Mouse (Mus musculus) hindbrain, embryonic 13.5 days (tissue): ENCODE measurements around the gene Psma6. TPM values are rescaled to one million over a fixed set of nuclear protein-coding genes. Genes with fewer than 3 reads are reported as not detected.
"Not testable (repeated sequence)": the region's sequence is repeated elsewhere in the genome, so short reads cannot be mapped to it uniquely, and the experiment has no call there.

Source experiments
- ATAC-seq: fragments of 200-750 bp; cut with Nextera tagmentation; 2 replicates; pipeline ENCODE4 v1.8.0; 2017; ENCODE audit warnings: moderate TSS enrichment; ENCODE audit not compliant: low FRiP score
- H3K27ac ChIP-seq: fragments of 300-500 bp; sonication (generic); 2 replicates; pipeline ENCODE4 v1.5.1; 2015; ENCODE audit warnings: inconsistent platforms, mild to moderate bottlenecking, moderate library complexity
- H3K27me3 ChIP-seq: fragments of 300-500 bp; sonication (generic); 2 replicates; pipeline ENCODE4 v1.6.1; 2015; ENCODE audit warnings: mild to moderate bottlenecking, inconsistent platforms
- H3K36me3 ChIP-seq: fragments of 300-500 bp; sonication (generic); 2 replicates; pipeline ENCODE4 v1.6.1; 2015; ENCODE audit warnings: mild to moderate bottlenecking, inconsistent platforms
- H3K4me1 ChIP-seq: fragments of 300-500 bp; sonication (generic); replicated peaks from 2 replicates; pipeline ENCODE4 v1.6.1; 2015; ENCODE audit warnings: inconsistent platforms
- H3K4me2 ChIP-seq: fragments of 300-500 bp; sonication (generic); 2 replicates; pipeline ENCODE4 v1.6.1; 2015; ENCODE audit warnings: inconsistent platforms, mild to moderate bottlenecking, moderate library complexity
- H3K4me3 ChIP-seq: fragments of 300-500 bp; sonication (generic); 2 replicates; pipeline ENCODE4 v1.5.1; 2015; ENCODE audit warnings: mild to moderate bottlenecking, inconsistent platforms
- H3K9ac ChIP-seq: fragments of 300-500 bp; sonication (generic); 2 replicates; pipeline ENCODE4 v1.6.1; 2015; ENCODE audit warnings: mild to moderate bottlenecking, inconsistent platforms
- H3K9me3 ChIP-seq: fragments of 300-500 bp; sonication (generic); 2 replicates; pipeline ENCODE4 v1.6.1; 2016; ENCODE audit warnings: inconsistent platforms
- WGBS: fragments of 180-500 bp; shearing (Covaris S2); methylation state at CpG from one replicate; pipeline ENCODE4 v1.1.7; 2015; 5-methylcytosine and 5-hydroxymethylcytosine counted together
- polyA plus RNA-seq: library from polyadenylated mRNA; unstranded; fragments of >200 nt; fragmentation: Nextera tagmentation; extraction: Ambion mirVana; gene quantifications from 2 replicates; pipeline ENCODE4 v1.2.1, GENCODE M21; 2015

The Psma6 gene
- polyA plus RNA-seq, 1 experiment from 2014 or later, result 450 TPM

GRCm38 (mm10) chr12:55377610-55377980, 6.4 kb upstream of the Psma6 start:
- peaks cover 4% of the 10 kb centered on the region; the same call in 1 of the 2 replicates for H3K36me3 ChIP-seq
- ATAC-seq, result no peak
- H3K4me3 ChIP-seq, result no peak overlapping the region
- WGBS, result 73% methylated on average over 6 of the region's 6 CpGs
- H3K4me2 ChIP-seq, result no peak overlapping the region
- no peak overlapping the region for H3K27ac ChIP-seq
- H3K9ac ChIP-seq, result no peak overlapping the region
- H3K27me3 ChIP-seq, result no peaks in the 10 kb centered on the region
- no peaks in the 10 kb centered on the region for H3K4me1 ChIP-seq
- H3K9me3 ChIP-seq, result no peaks in the 10 kb centered on the region

GRCm38 (mm10) chr12:55384826-55385225, 804 bp downstream of the Psma6 start:
- ATAC-seq, result no peak
- Histone ChIP-seq H3K4me2 (no peak overlapping the region), H3K36me3 (peaks cover 4% of the 10 kb centered on the region; the same call in 1 of the 2 replicates), H3K27ac (no peak overlapping the region), H3K4me3 (no peak overlapping the region), H3K9me3 (no peaks in the 10 kb centered on the region), H3K27me3 (no peaks in the 10 kb centered on the region), H3K4me1 (no peaks in the 10 kb centered on the region), H3K9ac (no peak overlapping the region)
- WGBS, result 96% methylated on average over 3 of the region's 3 CpGs

DNA sequence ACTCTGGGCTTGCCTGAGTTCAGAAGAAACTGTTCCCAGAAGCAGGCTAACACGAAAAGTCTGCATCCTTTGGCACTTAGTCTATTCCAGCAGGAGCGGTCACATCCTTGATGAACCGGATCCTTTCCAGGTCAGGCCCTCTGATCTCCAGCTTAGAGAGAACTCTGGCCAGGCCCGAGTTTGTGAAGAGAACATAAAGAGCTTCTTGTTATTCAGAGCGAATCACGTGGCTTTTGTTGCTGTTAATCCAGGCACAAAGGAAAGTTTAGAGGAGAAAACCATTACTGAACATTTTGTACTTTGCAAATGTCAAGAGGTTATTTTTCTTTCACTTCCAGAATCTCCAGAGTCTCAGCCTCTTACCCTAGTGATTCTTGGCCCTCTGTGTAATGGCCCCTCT, 1.9 kb downstream of the Psma6 start:
- no peak overlapping the region for H3K9ac ChIP-seq
- 19% methylated on average over 6 of the region's 6 CpGs for WGBS
- H3K4me1 ChIP-seq, result no peaks in the 10 kb centered on the region
- H3K36me3 ChIP-seq, result peaks cover 4% of the 10 kb centered on the region; the same call in 1 of the 2 replicates
- H3K9me3 ChIP-seq, result no peaks in the 10 kb centered on the region
- H3K4me2 ChIP-seq, result no peak overlapping the region
- no peak for ATAC-seq
- no peaks in the 10 kb centered on the region for H3K27me3 ChIP-seq
- H3K27ac ChIP-seq, result no peak overlapping the region
- H3K4me3 ChIP-seq, result no peak overlapping the region

- no peak for ATAC-seq
- Histone ChIP-seq H3K27me3 (no peaks in the 10 kb centered on the region), H3K9me3 (no peaks in the 10 kb centered on the region), H3K27ac (no peak overlapping the region), H3K9ac (no peak overlapping the region), H3K4me3 (no peak overlapping the region), H3K4me2 (no peak overlapping the region), H3K4me1 (no peaks in the 10 kb centered on the region), H3K36me3 (peaks cover 4% of the 10 kb centered on the region; the same call in 1 of the 2 replicates)
- WGBS, result 68% methylated on average over 9 of the region's 9 CpGs
These were observed 2.4 kb downstream of the Psma6 start for GRCm38 (mm10) chr12:55386456-55386855.

DNA sequence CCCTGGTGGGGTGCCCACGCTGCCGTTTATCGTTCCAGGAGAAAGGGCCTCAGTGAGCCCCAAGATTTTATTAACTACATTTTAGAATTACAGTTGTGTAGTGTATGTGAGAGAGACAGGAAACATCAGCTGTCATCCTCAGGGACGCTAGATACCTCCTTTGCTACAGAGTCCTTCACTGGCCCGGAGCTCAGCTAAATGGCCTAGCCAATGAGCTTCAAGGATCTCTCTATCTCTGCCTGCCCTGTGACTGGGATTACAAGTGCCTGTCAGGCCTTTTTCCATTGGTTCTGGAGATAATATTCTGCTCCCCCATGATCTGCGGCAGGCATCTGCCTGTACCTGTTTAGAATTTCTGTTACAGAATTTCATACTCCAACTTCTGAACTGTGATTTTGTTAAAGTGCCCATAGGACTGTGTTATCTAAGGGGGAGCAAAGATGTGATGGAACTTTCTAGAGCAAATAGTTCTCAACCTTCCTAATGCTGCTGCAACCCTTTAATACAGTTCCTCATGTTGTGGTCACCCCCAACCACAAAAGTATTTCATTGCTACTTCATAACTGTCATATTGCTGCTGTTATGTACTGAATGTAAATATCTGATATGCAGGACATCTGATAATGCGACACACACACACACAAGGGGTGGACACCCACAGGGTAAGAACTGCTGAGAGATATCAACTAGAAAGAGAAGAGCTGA, 3.2 kb downstream of the Psma6 start:
- 79% methylated on average over 7 of the region's 7 CpGs for WGBS
- no peak for ATAC-seq
- Histone ChIP-seq H3K27ac (no peak overlapping the region), H3K9ac (no peak overlapping the region), H3K4me1 (no peaks in the 10 kb centered on the region), H3K4me3 (no peak overlapping the region), H3K27me3 (no peaks in the 10 kb centered on the region), H3K4me2 (no peak overlapping the region), H3K36me3 (peaks cover 2% of the 10 kb centered on the region; the same call in 1 of the 2 replicates), H3K9me3 (no peaks in the 10 kb centered on the region)

DNA sequence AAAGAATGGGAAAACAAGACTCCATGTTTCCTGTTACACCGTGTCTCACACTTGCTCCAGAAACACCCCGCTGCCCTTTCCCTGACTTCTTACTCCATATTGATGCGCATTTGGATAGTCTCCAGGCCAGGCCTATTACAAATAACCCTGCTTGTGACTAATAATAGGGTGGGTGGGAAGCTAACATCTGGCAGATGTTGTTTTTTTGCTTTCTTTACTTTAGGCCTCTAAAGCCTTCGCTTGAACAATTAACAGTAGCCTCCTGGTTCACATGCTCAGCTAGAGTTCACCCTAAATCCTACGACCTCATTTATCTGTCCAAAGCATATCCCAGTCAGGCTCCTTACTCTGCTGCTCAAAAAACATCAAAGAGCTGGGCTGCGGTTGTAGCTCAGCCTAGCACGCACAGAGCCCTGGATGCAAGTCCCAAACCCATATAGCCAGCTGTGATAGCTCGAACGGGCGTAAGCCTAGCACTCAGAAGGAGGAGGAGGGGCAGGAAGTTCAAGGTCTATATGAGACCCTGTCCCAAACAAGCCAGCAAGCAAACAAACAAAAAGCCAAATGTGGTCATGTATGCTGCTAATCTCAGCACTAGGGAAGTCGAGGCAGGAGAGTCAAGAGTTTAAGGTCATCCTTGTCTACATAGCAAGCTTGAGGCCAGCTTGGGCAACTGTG, 3.9 kb downstream of the Psma6 start:
- Histone ChIP-seq H3K4me3 (no peak overlapping the region), H3K27ac (no peak overlapping the region), H3K36me3 (no peaks in the 10 kb centered on the region), H3K27me3 (no peaks in the 10 kb centered on the region), H3K4me2 (no peak overlapping the region), H3K9ac (no peak overlapping the region), H3K4me1 (no peaks in the 10 kb centered on the region), H3K9me3 (no peaks in the 10 kb centered on the region)
- 57% methylated on average over 11 of the region's 11 CpGs for WGBS
- no peak for ATAC-seq

DNA sequence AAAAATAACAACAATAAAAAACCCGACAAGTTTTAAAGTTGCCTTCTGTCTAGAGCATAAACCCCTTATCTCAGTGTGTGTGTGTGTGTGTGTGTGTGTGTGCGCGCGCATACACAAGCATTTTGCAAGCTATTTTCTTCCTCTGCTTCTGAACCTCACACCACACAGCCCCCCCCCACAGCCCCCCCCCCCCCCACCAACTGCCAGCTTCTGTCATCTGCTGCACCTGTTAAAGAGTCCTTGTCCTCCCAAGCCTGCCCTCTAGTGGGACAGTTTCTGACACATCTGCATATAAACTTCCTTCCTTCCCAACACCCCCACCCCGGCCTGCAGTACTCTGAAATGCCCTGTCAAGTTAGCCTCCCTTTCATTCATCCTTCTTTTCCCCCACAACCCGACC, 4.5 kb downstream of the Psma6 start:
- H3K27ac ChIP-seq, result no peak overlapping the region
- H3K27me3 ChIP-seq, result no peaks in the 10 kb centered on the region
- H3K9me3 ChIP-seq, result no peaks in the 10 kb centered on the region
- 67% methylated on average over 6 of the region's 6 CpGs for WGBS
- no peak for ATAC-seq
- H3K36me3 ChIP-seq, result no peaks in the 10 kb centered on the region
- H3K9ac ChIP-seq, result no peak overlapping the region
- no peak overlapping the region for H3K4me3 ChIP-seq
- H3K4me2 ChIP-seq, result no peak overlapping the region
- H3K4me1 ChIP-seq, result no peaks in the 10 kb centered on the region

DNA sequence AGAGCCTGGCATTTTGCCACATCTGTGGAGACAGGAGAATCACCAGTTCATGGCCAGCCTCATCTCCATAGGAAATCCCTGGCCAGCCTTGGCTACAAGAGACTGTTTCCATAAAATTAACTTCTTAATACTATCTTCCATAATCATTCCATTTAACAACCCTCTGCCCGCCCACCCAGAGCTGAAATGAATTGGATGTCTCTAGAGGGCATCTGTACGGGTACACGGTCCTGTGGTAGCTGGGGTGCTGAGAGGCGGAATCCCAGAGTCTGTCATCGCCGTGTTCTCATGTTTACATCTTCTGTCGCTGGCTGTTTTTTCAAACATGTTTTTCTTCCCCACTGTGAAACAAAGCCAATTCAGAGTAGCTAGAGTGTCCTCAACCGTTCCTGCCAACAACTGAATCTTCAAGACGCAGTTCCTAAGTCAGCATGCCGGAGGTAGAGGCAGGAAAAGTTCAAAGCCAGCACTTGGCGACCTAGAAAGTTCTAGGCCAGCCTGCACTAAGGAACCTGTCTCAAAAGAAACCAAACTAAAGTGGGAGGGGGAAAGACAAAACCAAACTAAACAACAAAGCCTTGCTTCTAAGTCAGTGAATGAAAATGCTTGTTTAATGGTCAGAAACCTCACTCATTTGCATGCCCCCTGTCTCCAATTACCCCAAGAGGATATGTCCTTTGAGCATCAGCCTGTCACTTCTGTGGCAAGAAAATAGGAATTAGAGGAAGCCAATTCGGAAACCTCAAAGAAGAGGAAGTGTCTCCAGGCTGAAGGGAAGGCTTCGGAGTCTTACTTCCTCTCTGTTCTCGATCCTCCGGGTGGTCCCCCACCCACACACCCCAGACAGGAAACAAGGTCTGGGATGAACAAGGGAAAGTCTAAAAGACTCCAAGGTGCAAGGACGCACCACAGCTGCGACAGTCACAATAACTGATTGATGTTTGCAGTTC, 5.4 kb downstream of the Psma6 start:
- H3K4me2 ChIP-seq, result no peak overlapping the region

DNA sequence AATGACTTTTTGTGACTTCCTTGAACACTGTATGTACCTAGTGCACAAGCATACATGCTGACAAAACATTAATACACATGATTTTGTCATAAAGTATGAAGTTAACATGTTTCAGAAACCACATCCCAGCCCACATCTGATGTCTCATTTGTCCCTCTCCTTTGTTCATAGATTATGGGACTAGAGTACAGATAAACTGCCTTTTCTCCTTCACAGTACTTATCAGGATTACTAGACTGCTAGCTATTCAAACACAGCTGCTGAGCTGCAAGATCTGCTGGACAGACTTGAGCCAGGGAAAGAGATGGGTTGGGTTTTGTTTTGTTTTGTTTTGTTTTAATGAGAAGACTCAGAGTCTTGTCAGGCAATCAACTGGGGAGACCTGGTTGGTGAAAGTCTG, 8.1 kb downstream of the Psma6 start:
- Histone ChIP-seq H3K27ac (no peak overlapping the region), H3K36me3 (no peaks in the 10 kb centered on the region), H3K4me2 (no peak overlapping the region), H3K4me1 (no peaks in the 10 kb centered on the region), H3K9me3 (no peaks in the 10 kb centered on the region), H3K4me3 (no peak overlapping the region), H3K27me3 (no peaks in the 10 kb centered on the region), H3K9ac (no peak overlapping the region)
- no peak for ATAC-seq

More for the DNA sequence above, 5.4 kb downstream of the Psma6 start:
- no peak for ATAC-seq
- WGBS, result 81% methylated on average over 17 of the region's 17 CpGs
- no peaks in the 10 kb centered on the region for H3K4me1 ChIP-seq
- H3K27me3 ChIP-seq, result no peaks in the 10 kb centered on the region
- H3K27ac ChIP-seq, result no peak overlapping the region
- H3K9me3 ChIP-seq, result no peaks in the 10 kb centered on the region
- H3K36me3 ChIP-seq, result no peaks in the 10 kb centered on the region
- H3K4me3 ChIP-seq, result no peak overlapping the region
- no peak overlapping the region for H3K9ac ChIP-seq

DNA sequence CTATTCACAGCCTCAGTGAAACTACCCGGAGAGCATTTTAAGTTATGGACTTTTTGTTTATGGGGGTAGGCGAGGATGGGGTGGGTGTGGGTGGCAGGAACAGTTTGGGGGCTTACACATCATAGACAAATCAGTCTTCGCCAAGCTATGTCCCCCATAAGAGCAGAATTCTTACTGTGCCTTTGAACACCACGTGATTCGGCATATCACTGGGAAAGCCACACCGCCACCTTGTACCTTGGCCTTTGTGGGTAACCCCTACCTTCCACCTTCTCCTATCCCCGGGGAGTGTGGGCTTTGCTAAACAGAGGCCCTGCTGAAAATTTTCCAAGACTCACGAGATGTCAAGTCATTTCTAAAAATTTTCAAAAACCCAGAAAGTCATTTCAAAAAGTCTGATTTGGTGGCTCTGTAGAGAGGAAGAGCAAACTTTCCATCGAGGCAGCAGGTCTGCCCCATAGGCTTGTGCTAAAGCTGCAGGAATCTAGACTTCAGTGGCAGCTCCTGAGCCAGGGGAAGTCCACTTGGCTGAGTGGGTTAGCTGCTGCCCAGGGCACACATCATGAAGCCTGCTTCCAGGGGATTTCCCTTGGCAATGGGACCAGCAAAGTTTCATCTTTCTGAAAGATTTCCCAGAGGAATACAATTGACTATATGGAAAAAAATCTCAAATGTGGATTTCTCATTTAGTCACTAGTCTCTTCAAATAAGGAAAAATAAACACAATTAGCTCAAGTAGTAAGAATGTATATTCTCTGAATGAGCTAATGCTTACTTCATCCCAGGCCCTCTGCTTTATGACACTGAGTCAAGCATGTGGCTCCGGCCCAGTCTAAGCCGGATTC, 8.9 kb downstream of the Psma6 start:
- Histone ChIP-seq H3K4me1 (peaks cover 6% of the 10 kb centered on the region), H3K4me3 (no peak overlapping the region), H3K9me3 (no peaks in the 10 kb centered on the region), H3K27me3 (no peaks in the 10 kb centered on the region), H3K27ac (no peak overlapping the region), H3K9ac (no peak overlapping the region), H3K36me3 (no peaks in the 10 kb centered on the region), H3K4me2 (no peak overlapping the region)
- WGBS, result 90% methylated on average over 11 of the region's 11 CpGs
- ATAC-seq, result no peak

- WGBS, result 95% methylated on average over 14 of the region's 14 CpGs
- H3K9ac ChIP-seq, ATAC-seq, H3K4me3 ChIP-seq, H3K27me3 ChIP-seq, H3K9me3 ChIP-seq, H3K27ac ChIP-seq, H3K36me3 ChIP-seq, H3K4me2 ChIP-seq: not testable (repeated sequence)
- H3K4me1 ChIP-seq, result peaks cover 16% of the 10 kb centered on the region
These were observed 11.6 kb downstream of the Psma6 start for GRCm38 (mm10) chr12:55395601-55396000.

DNA sequence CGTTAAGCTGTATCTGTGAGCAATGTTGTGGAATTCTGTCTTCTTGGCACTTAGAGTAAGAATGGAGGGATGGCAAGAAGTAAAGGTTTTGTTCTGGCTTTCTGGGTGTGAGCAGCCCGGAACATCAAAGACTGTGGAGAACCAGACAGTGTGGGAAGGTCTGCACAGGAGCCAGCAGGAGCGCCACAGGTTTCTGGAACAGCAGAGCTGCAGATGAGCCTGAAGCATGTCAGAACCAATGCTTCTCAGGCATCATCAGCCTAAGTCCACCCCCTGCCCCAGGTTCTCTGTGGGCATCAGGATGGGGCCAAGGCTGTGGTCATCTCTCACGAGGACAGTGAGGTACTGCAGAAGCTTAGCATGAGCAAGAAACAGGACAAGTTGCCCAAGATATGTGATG, 12.5 kb downstream of the Psma6 start:
- WGBS, result 95% methylated on average over 4 of the region's 4 CpGs
- peaks cover 16% of the 10 kb centered on the region for H3K4me1 ChIP-seq

More for the DNA sequence above, 12.5 kb downstream of the Psma6 start:
- no peak overlapping the region for H3K4me2 ChIP-seq
- H3K36me3 ChIP-seq, result no peaks in the 10 kb centered on the region
- no peaks in the 10 kb centered on the region for H3K9me3 ChIP-seq
- ATAC-seq, result no peak
- no peak overlapping the region for H3K27ac ChIP-seq
- no peak overlapping the region for H3K9ac ChIP-seq
- H3K27me3 ChIP-seq, result no peaks in the 10 kb centered on the region
- H3K4me3 ChIP-seq, result no peak overlapping the region
